Mouse (Mus musculus) common myeloid progenitor, adult 5-6 weeks (primary cell): ENCODE data around the gene Snx15. TPM values are rescaled to one million over a fixed set of nuclear protein-coding genes. Genes with fewer than 3 reads are reported as not detected.

Source experiments
- ATAC-seq: replicated peaks from 2 replicates; pipeline ENCODE4 v1.8.0; 2016; ENCODE audit warnings: low read depth, mild to moderate bottlenecking, moderate TSS enrichment, inconsistent platforms; ENCODE audit not compliant: poor library complexity, severe bottlenecking
- total RNA-seq: library from RNA; stranded (forward); fragments of 200-1000, 187-1606 nt; gene quantifications from 2 replicates; pipeline ENCODE4 v1.2.3, GENCODE M21; 2017

Snx15 gene
- total RNA-seq, 1 experiment from 2014 or later, result 11.3 TPM

DNA sequence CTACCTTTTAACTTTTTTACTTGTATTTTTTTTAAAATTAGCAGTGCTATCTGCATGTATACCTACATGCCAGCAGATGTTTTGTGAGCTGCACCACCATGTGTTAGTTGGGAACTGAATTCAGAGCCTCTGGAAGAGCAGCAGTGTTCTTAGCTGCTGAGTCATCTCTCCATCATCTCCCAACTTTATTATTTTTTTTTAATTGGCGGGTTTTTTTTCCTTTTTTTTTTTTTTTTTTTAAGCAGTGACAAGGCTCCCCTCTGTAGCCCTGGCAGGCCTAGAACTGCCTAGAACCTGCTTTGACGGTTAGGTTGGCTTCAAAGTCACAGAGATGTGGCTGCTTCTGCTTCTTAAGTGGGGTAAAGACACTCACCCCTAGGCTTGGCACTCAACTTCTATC, 3.2 kb downstream of the Snx15 start:
- ATAC-seq, result no peak

DNA sequence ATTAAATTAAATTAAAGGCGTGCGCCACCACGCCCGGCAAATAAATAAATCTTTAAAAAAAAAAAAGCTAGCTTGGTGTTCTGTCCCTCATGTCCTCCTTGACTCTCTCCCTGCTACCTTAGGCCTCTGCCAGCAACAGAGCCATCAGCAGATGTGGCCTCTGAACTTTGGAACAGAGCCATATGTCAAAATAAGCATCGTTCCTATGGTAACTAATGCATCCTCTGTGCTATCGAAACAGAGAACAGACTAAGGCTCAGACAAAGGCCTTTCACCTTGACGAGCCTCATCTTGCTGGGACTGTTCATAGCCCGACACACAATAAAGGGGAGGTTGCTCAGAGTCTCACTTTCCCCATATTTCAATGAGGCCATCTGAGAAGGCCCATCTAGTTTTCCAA, 4.8 kb downstream of the Snx15 start:
- ATAC-seq, result no peak

DNA sequence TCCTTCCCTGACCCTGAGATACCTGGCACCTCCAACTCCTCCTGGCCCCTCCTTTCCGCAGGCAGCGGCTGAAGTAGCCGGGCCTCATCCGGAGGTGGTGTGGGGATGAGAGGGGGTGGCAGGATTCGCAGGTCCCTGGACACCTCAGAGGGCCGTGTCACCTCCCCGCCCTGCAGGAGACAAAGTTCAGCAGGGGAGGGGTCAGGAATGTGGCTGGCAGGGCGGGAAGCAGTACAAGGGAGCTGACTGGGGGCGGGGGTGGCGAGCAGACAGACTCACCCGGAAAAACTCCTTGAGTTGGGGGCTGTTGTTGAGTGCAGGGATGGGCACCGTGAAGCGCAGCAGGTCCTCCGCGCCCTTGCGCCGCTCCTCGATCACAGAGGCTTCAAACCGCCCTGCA, 6.3 kb downstream of the Snx15 start:
- no peak for ATAC-seq

- 0 out of 2 replicates have a peak, but pooled peaks have one; percentile 2 for ATAC-seq
Measured at GRCm38 (mm10) chr19:6118677-6119185, 9.4 kb downstream of the Snx15 start.

GRCm38 (mm10) chr19:6117986-6118676, 10.0 kb downstream of the Snx15 start, which contains the start of gene Sac3d1:
Gene Sac3d1 (minus strand): TSS chr19:6118650.
- ATAC-seq, result peak; percentile 91

DNA sequence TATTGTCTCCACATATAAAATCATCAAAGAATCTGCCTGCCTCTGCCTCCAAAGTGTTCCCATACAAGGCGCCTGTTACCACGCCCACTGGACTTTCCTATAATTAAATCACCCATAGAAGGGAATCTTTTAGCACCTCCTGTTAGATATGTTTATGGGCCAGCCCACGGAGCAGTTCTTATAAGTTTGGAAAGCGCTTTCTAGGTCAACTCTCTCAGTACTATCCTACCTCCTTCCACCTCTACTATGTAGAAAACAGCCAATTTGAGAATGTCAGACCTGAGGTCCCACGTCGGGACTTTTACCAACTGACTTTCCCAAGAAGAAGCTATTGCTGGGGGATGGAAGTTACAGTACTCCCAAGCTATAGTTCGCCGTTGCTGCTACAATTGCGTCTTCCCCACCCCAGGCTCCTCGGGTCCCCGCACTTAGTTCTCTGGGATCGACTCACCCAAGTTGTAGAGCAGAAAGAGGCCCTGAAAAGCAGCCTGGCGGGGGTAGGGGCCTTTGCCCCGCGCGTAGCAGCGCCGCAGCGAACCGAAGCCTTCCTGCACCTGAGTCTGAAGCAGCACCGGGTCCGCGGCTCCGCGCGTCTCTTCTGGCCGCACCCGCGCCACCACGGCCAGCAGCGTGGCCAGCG, 10.6 kb downstream of the Snx15 start:
- no peak for ATAC-seq

DNA sequence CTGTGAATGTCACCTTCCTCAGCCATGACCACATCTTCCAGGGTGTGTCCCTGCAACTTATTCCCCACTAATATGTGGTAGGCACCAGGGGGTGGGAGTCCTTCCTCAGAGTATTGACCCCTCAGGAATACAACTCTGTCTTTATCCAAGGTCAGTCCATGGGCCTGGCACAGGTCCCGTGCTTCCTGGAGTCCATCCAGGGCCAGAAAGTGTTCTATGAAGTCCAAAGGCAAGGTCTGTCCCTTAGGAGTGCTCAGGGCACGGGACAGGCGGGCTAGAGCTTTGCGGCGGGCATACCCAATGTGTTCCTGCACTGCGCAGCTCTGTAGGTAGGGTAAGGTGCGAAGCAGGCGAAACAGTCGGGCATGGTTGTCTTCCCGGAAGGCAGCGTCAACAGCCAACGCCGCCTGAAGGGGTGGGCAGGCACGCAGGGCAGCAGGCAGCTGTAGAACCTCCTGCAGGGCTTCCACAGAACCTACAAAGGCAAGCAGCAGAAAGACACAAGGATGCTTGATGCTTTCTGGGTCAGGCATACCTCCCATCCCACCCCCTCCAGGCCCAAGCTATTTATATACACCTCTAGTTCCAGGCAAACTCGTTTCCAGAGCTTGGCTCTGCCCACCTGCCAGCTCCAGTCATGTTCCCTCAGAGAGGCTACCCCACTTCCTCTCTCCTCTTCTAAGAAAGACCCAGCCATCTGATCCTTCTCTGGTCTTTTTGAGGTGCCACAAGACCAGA, 11.8 kb downstream of the Snx15 start:
- no peak for ATAC-seq

DNA sequence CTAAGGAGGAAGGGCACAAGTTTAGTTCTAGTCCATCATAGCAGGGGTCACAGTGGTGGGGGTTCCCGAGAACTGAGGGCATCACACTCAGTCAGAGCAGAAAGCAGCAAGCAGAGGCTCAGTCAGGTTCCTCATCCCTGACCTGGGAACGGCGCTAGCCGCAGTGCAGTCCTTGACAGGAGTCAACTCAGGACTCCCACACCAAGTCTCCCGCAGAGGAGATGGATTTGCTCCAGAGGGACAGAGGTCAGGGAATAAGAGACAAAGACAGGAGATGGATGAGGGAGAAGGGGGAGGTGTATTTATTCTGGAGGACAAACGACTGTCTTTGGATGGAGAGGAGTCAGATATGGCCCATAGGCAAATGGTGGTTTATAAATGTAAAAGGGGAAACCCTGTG, 15.0 kb downstream of the Snx15 start:
- no peak for ATAC-seq

DNA sequence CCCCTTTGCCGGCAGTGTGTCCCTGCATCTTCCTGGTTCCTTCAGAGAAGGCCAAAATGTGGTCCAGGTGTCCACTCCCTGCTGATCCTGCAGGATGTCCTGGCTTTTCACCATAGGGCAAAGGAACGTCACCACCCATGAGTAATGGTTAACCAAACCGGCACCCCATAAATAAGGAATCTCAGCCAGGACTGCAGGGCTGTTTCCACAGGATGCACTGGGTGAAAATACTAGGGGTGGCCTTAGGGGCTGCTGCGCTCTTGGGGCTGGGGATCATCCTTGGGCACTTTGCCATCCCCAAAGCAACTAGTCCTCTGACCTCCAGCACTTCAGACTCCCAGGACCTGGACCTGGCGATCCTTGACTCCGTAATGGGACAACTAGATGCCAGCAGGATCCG, 22.5 kb downstream of the Snx15 start, which contains the start of gene Naaladl1:
Gene Naaladl1 (plus strand): TSS at position 197 of the 400 bp plus-strand sequence.
- no peak for ATAC-seq

- no peak for ATAC-seq
Measured at GRCm38 (mm10) chr19:6104476-6104875, 23.6 kb downstream of the Snx15 start.

DNA sequence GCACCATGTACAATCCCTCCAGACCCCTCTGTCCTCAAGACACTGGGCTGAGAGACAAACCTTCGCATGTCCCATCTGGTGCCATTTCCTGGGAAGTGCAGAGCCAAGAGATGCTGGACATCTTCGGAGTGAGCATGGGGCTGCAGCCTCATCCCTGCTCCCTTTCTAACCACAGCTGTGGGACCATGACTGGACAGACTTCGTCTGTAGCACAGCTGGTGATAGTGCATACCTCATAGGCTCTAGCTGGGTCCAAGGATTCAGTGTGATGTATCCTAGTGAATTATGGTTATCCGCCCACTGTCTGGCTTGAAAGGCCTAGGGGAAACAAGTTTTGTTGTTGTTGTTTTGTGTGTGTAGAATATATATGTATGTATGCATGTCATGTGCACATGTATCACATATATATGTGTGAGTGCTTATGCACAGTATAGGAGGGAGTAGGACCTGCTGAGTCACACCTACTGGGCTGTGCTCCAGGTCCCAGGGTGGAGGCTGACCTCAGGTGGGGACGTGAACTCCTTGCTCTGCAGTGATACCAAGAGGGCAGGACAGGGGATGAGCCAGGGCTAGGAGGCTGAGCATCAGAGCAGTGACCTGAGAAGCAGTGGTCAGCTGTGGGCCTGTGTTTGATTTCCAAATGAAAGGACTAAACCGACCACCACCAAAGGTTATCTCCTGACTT, 25.8 kb downstream of the Snx15 start:
- no peak for ATAC-seq

DNA sequence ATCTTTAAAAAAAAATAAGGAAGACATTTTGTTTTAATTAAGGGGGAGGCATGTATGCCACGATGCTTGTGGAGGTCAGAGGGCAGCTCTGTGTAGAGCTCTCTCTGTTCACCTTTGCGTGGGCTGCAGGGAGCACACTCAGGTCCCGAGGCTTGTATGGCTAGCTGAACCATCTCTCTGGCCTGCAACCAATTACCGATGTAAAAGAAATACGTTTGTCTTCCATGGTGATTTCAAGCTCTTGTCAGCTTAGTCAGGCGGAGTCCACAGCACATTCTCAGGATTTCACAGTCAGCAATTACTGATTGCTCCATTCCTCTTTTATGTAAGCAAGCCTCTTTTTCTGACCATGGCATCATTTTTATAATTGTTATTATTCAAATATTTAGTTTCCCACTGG, 26.9 kb downstream of the Snx15 start:
- ATAC-seq, result no peak

GRCm38 (mm10) chr19:6097847-6098246, 30.3 kb downstream of the Snx15 start:
- ATAC-seq, result no peak

GRCm38 (mm10) chr19:6094119-6094518, 34.0 kb downstream of the Snx15 start, which contains the start of gene AC131692.1:
Gene AC131692.1 (plus strand): TSS chr19:6094419.
- no peak for ATAC-seq

GRCm38 (mm10) chr19:6088841-6089240, 39.3 kb downstream of the Snx15 start:
- ATAC-seq, result no peak

GRCm38 (mm10) chr19:6085417-6085879, 42.7 kb downstream of the Snx15 start:
- peak; percentile 83 for ATAC-seq

DNA sequence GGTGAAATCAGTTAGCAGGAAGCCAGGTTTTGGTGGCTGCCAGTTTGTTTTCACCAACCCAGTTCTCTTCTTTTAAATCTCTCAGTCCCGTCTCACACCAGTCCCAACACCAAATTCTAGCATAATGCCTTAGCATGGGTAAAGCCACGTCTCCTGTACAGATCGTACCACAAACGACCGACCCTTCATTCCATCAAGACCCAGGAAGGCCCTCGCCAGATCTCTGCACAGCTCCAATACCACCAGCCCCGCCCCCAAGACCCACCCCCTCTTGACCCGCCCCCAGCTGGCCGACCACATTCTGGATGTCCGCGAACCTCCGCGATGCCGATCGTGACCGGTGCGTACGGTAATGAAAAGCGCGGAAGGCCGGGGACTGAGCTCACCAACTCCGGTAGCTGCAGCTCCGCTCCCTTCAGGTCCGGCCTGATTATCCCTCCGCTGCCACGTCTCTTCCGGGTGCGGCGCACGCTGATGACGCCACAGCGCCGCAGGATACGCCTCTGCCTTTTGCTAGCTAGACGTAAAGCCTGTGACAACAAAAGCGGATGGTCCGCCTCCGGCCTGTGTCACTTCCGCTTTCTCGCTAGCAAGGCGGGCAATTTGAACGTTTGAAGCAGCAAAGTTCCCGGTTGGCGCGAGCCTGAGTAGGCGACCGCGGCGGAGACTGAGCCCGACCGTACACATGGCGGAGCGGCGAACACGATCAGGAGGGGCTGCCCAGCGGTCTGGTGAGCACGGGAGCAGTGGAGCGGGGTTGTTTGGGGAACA, 43.4 kb downstream of the Snx15 start, which contains the start of the genes Zfpl1 and Cdca5:
Gene Zfpl1 (minus strand): TSS at position 479 of the 771 bp plus-strand sequence.
Gene Cdca5 (plus strand): TSS at position 506 of the 771 bp plus-strand sequence.
- ATAC-seq, result peak; percentile 94

DNA sequence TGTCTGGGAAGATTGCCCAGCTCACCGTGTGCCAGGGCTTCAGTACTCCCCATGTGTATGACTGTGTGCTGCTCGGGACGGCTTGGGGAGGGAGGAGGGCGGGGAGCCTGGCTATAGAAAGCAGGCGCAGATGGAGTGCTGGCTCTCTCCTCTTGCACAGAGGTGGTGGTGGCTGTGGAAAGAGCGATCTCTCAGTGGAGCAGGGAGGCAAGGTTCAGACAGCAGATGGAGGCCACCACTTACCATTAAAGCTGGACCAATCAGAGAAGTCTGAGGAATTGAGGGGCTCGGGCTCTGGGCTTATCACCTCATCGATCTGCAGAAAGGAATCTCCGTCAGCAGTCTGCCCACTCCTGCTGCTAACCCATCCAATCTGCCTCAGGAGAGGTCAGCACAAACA, 45.9 kb downstream of the Snx15 start, which contains the start of gene Gm28374:
Gene Gm28374 (minus strand): TSS at position 101 of the 400 bp plus-strand sequence.
- ATAC-seq, result no peak

DNA sequence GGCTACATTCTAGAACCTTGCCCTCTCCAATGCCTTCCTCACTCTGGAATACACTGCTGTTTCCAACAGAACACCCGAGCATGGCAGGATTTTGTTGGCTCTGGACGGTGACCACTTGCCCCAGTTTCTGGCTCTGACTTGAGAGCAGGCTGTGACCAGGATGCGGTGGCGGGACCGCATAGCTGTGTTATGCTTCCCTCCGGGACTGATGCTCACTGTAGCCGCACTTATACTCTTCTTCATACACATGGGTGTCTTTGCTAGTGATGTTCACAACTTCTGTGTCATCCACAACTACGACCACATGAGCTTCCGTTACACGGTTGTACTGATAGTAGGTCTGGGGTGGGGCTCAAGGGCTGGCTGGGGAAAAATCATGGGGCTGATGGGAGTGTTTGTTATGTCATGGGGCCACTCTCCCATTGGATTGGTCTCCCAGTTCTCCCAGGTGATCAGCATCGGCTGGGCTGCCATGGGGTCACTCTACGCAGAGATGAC, 48.1 kb downstream of the Snx15 start, which contains the start of gene Tmem262:
Gene Tmem262 (plus strand): TSS at position 51 of the 498 bp plus-strand sequence.
- no peak for ATAC-seq
